Mouse (Mus musculus): ENCODE data around the gene Espn. TPM values are rescaled to one million over a fixed set of nuclear protein-coding genes. Genes with fewer than 3 reads are reported as not detected.

The Espn gene
- polyA plus RNA-seq, 1 experiment from 2014 or later: 0.31 TPM

GRCm38 (mm10) chr4:152072121-152072601 is 80.0 kb downstream of the Espn start, which contains the start of gene Plekhg5:
TSS of gene Plekhg5 (plus strand) at chr4:152072498.
- Histone ChIP-seq H3K4me3 (no peak within 1 kb of the TSS), H3K9me3 (no peaks in the 10 kb centered on the region), H3K4me1 (replicated peaks) (peaks cover 11% of the 10 kb centered on the region), H3K9ac (no peak within 1 kb of the TSS), H3K27ac (replicated peaks) (peak within 1 kb of the TSS; percentile 32), H3K36me3 (no peaks in the 10 kb centered on the region), H3K27me3 (no peaks in the 10 kb centered on the region), H3K4me2 (0 out of 2 replicates have a peak within 1 kb of the TSS, but pooled peaks have one; percentile 3)
- 0 out of 2 replicates have a peak, but pooled peaks have one; percentile 40 for ATAC-seq (ENCODE audit: low FRiP score, low read depth)
- WGBS: 43% methylated on average over 10 of the region's 10 CpGs

GRCm38 (mm10) chr4:152070494-152071396 is 81.4 kb downstream of the Espn start:
- ATAC-seq (ENCODE audit: low FRiP score, low read depth): no peak
- Histone ChIP-seq H3K4me3 (no peak overlapping the region), H3K27me3 (no peaks in the 10 kb centered on the region), H3K36me3 (no peaks in the 10 kb centered on the region), H3K9ac (no peak overlapping the region), H3K4me1 (replicated peaks) (peaks cover 11% of the 10 kb centered on the region), H3K27ac (replicated peaks) (no peak overlapping the region), H3K4me2 (no peak overlapping the region), H3K9me3 (no peaks in the 10 kb centered on the region)
- WGBS: 76% methylated on average over 11 of the region's 11 CpGs

Other genes starting within 250 kb of the Espn start
- gene Dnajc11, start 218.7 kb downstream of the Espn start, polyA plus RNA-seq (2015; fragmentation: Nextera tagmentation; extraction: Ambion mirVana): 79.8 and 81.6 TPM in 2 replicates
- 35.7 and 36.7 TPM in 2 replicates for gene Thap3, start 163.4 kb downstream of the Espn start, polyA plus RNA-seq (2015; fragmentation: Nextera tagmentation; extraction: Ambion mirVana)
- 23.1 and 25.5 TPM in 2 replicates for gene Phf13, start 156.1 kb downstream of the Espn start, polyA plus RNA-seq (2015; fragmentation: Nextera tagmentation; extraction: Ambion mirVana)
- 4.7 and 5.4 TPM in 2 replicates for gene Klhl21, start 143.6 kb downstream of the Espn start, polyA plus RNA-seq (2015; fragmentation: Nextera tagmentation; extraction: Ambion mirVana)
- 18.3 and 18.5 TPM in 2 replicates for gene Zbtb48, start 124.7 kb downstream of the Espn start, polyA plus RNA-seq (2015; fragmentation: Nextera tagmentation; extraction: Ambion mirVana)
- gene Tas1r1, start 113.8 kb downstream of the Espn start, polyA plus RNA-seq (2015; fragmentation: Nextera tagmentation; extraction: Ambion mirVana): 1.6 and 1.8 TPM in 2 replicates
- gene Nol9, start 113.0 kb downstream of the Espn start, polyA plus RNA-seq (2015; fragmentation: Nextera tagmentation; extraction: Ambion mirVana): 24.7 and 27.1 TPM in 2 replicates
- 11.7 and 13.5 TPM in 2 replicates for gene Plekhg5, start 79.9 kb downstream of the Espn start, polyA plus RNA-seq (2015; fragmentation: Nextera tagmentation; extraction: Ambion mirVana)
- 0.97 and 1.8 TPM in 2 replicates for gene Tnfrsf25, start 36.4 kb downstream of the Espn start, polyA plus RNA-seq (2015; fragmentation: Nextera tagmentation; extraction: Ambion mirVana)
- gene Hes2, start 6.5 kb upstream of the Espn start, polyA plus RNA-seq (2015; fragmentation: Nextera tagmentation; extraction: Ambion mirVana): not detected in 2 replicates
- 427 and 433 TPM in 2 replicates for gene Acot7, start 25.8 kb upstream of the Espn start, polyA plus RNA-seq (2015; fragmentation: Nextera tagmentation; extraction: Ambion mirVana)
- gene Gpr153, start 121.9 kb upstream of the Espn start, polyA plus RNA-seq (2015; fragmentation: Nextera tagmentation; extraction: Ambion mirVana): 18.4 and 21.7 TPM in 2 replicates
- 0.47 and 3.0 TPM in 2 replicates for gene Hes3, start 139.3 kb upstream of the Espn start, polyA plus RNA-seq (2015; fragmentation: Nextera tagmentation; extraction: Ambion mirVana)
- 18.3 and 22.2 TPM in 2 replicates for gene Icmt, start 144.9 kb upstream of the Espn start, polyA plus RNA-seq (2015; fragmentation: Nextera tagmentation; extraction: Ambion mirVana)
- 8.6 and 8.8 TPM in 2 replicates for gene Rnf207, start 166.6 kb upstream of the Espn start, polyA plus RNA-seq (2015; fragmentation: Nextera tagmentation; extraction: Ambion mirVana)
- gene Rpl22, start 173.4 kb upstream of the Espn start, polyA plus RNA-seq (2015; fragmentation: Nextera tagmentation; extraction: Ambion mirVana): 135 and 176 TPM in 2 replicates
- 57.4 and 61.8 TPM in 2 replicates for gene Chd5, start 186.3 kb upstream of the Espn start, polyA plus RNA-seq (2015; fragmentation: Nextera tagmentation; extraction: Ambion mirVana)